ENCODE assay signal across 8 mouse cellular contexts in genomic region chr1:38393516-38393915, GRCm38 (mm10).
DNase-seq lines count a peak whose midpoint lies in the region; ATAC-seq lines count a peak whose summit lies in the region.

No protein-coding gene starts in this region.

- ATAC-seq in midbrain, embryonic 13.5 days: peak; percentile 34; the same call in 1 of the 2 replicates

- H3K9ac ChIP-seq in midbrain, embryonic 13.5 days (replicated peaks): no peak overlapping the region

- peak overlapping the region; percentile 51; the same call in 1 of the 2 replicates for H3K27ac ChIP-seq in midbrain, embryonic 13.5 days

- peaks cover 66% of the 10 kb centered on the region for H3K4me1 ChIP-seq in midbrain, embryonic 13.5 days (replicated peaks)

- H3K4me3 ChIP-seq in midbrain, embryonic 13.5 days (replicated peaks): no peak overlapping the region

- DNase-seq in layer of hippocampus, adult 11-12 months (ENCODE audit: low spot score): peak; percentile 37
- no peak for DNase-seq in layer of hippocampus, postnatal 36 days
- peak; percentile 50 for DNase-seq in adipocyte (ENCODE audit: low spot score)
- peak; percentile 43 to 55 for DNase-seq in frontal cortex, postnatal 36 days (ENCODE audit: low spot score in 2 of 2)
- DNase-seq in urinary bladder, postnatal 36 days (ENCODE audit: low spot score in 2 of 2): no peak
- no peak for DNase-seq in lung, postnatal 25 days (ENCODE audit: low spot score)
- no peak for DNase-seq in heart, adult 8-10 months (ENCODE audit: low spot score)

- 18% methylated on average over 6 of the region's 6 CpGs for WGBS in midbrain, embryonic 13.5 days

- H3K9me3 ChIP-seq in midbrain, embryonic 13.5 days: no peaks in the 10 kb centered on the region

- no peak overlapping the region for H3K4me2 ChIP-seq in midbrain, embryonic 13.5 days (replicated peaks)

- no peaks in the 10 kb centered on the region for H3K27me3 ChIP-seq in midbrain, embryonic 13.5 days

- H3K36me3 ChIP-seq in midbrain, embryonic 13.5 days: no peaks in the 10 kb centered on the region

Comparison
In these comparisons a context has a peak if more than half of its experiments do, and no peak if none do; other contexts are left out.
1. DNase-seq: peak in layer of hippocampus, adult 11-12 months (single experiment), adipocyte (single experiment) and frontal cortex, postnatal 36 days (2 of 2); none in layer of hippocampus, postnatal 36 days (0 of 2), urinary bladder, postnatal 36 days (0 of 2), lung, postnatal 25 days (single experiment) and heart, adult 8-10 months (single experiment).